Mouse (Mus musculus) ES-E14 (cell line): ENCODE data around the gene Zfp109.

ENCODE experiments used
- MAFK ChIP-seq: IDR thresholded peaks from 2 replicates; pipeline ENCODE4 v1.6.1; 2014; ENCODE audit warnings: mild to moderate bottlenecking, low read depth, low read length, inconsistent platforms; ENCODE audit not compliant: insufficient read depth
- ZNF384 ChIP-seq: IDR thresholded peaks from 2 replicates; pipeline ENCODE4 v1.6.1; 2012; ENCODE audit warnings: low read depth, low read length, inconsistent platforms

DNA sequence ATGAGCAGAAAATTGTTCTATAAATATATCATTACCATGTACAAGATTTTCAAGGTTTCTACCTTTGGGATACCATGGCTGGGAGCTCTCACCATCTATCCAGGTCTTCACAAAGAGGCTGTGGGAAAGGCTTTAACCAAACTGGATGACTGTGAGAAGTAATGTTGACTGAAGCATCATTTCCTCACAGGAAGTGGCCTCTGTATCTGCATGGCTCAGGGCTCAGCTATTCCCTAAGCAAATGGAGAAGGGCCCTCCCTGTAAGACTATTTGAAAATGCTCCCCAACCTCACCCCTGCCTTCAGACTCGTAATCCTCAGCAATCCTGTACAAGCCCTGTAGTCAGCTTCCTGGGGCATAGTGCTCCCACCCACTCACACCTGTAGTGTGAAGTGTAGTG is 49.7 kb downstream of the Zfp109 start:
- TF ChIP-seq ZNF384 (no peak), MAFK (no peak)
